Mouse (Mus musculus): ENCODE measurements around the gene Ocm. TPM values are rescaled to one million over a fixed set of nuclear protein-coding genes. Genes with fewer than 3 reads are reported as not detected.

Gene Ocm
- polyA plus RNA-seq (2017; shearing (Covaris generic)), result not detected

GRCm38 (mm10) chr5:144026620-144027263 lies at the start of gene Ocm:
Gene Ocm (minus strand): TSS chr5:144026670.

GRCm38 (mm10) chr5:144014551-144015311 lies 11.7 kb downstream of the Ocm start, which contains the start of gene Ccz1:
Gene Ccz1 (minus strand): TSS chr5:144014877.

Other genes with a start within 250 kb of the Ocm start
- 51.8 TPM for gene Eif2ak1, start 208.9 kb downstream of the Ocm start, polyA plus RNA-seq (2017; shearing (Covaris generic))
- 0.32 TPM for gene Ankrd61, start 129.0 kb downstream of the Ocm start, polyA plus RNA-seq (2017; shearing (Covaris generic))
- 72.1 TPM for gene Aimp2, start 116.8 kb downstream of the Ocm start, polyA plus RNA-seq (2017; shearing (Covaris generic))
- 45.7 TPM for gene Pms2, start 116.7 kb downstream of the Ocm start, polyA plus RNA-seq (2017; shearing (Covaris generic))
- gene Gm42421, start 98.5 kb downstream of the Ocm start, polyA plus RNA-seq (2017; shearing (Covaris generic)), result 1.9 TPM
- gene Rsph10b, start 93.6 kb downstream of the Ocm start, polyA plus RNA-seq (2017; shearing (Covaris generic)), result 0.93 TPM
- 35.9 TPM for gene Ccz1, start 11.8 kb downstream of the Ocm start, polyA plus RNA-seq (2017; shearing (Covaris generic))
- 3.6 TPM for gene Lmtk2, start 73.8 kb upstream of the Ocm start, polyA plus RNA-seq (2017; shearing (Covaris generic))
- gene Bhlha15, start 163.6 kb upstream of the Ocm start, polyA plus RNA-seq (2017; shearing (Covaris generic)), result 0.07 TPM
- gene Tecpr1, start 196.9 kb upstream of the Ocm start, polyA plus RNA-seq (2017; shearing (Covaris generic)), result 260 TPM
- gene Bri3, start 217.8 kb upstream of the Ocm start, polyA plus RNA-seq (2017; shearing (Covaris generic)), result 4.1 TPM